Mouse (Mus musculus): ENCODE results near the gene Tubb2a. TPM values are rescaled to one million over a fixed set of nuclear protein-coding genes. Genes with fewer than 3 reads are reported as not detected.

Tubb2a gene
- polyA plus RNA-seq, 1 experiment: 850 TPM

DNA sequence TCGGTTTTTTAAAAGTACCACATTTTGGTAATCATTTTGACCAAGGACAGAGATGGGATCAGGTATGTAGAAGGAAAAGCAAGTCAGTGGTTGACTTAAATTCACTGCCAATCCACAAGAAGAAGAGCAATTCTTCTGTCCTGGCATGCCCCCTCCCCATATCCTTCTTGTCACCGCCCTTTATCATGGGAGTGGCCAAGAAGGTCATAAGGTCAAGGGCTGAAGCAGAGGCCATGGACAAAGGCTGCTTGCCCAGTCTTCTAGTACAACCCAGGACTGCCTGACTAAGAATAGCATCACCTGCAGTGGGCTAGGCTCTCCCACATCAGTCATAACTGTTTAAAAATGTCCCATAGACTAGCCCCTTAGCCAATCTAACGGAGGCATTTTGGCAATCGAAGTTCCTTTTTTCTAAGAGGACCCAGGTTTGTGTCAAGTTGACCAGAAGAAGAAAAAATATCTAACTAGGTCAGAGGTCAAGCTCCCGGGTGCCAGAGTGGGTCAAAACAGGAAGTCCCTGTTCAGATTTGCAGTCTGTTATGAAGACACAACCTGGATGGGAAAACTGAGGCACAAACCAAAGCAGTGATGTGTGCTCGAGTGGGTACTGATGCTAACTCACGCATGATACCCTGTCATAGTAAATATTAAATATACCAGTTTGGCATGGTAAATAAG lies 34.0 kb downstream of the Tubb2a start:
- DNase-seq: no peak

DNA sequence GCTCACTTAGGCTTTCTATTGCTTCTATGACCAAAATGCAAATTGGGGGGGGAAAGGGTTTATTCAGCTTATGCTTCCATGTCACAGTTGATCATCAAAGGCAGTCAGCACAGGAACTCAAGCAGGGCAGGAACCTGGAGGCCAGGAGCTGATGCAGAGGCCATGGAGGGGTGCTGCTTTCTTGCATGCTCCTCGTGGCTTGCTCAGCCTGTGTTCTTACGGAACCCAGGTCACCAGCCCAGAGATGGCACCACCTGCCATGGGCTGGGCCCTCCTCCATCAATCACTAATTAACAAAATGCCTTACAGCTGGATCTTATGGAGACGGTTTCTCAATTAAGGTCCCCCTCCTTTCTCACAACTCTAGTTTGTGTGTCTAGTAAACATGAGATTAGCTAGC lies 37.7 kb downstream of the Tubb2a start:
- H3K27ac ChIP-seq (ENCODE audit: insufficient read depth, low read length): no peak overlapping the region
- TF ChIP-seq CTCF (IDR thresholded peaks at IDR 0.05; ENCODE audit: borderline replicate concordance, insufficient read depth, low read depth, low read length) (no peak), POLR2A (IDR thresholded peaks at IDR 0.05; ENCODE audit: borderline replicate concordance, insufficient read depth, low read length) (no peak)
- WGBS: 98% methylated on average over 3 of the region's 3 CpGs
- no peaks in the 10 kb centered on the region for H3K27me3 ChIP-seq (ENCODE audit: control insufficient read depth, insufficient read depth, low read length)
- peaks cover 6% of the 10 kb centered on the region; the same call in 1 of the 2 replicates for H3K4me1 ChIP-seq (ENCODE audit: control insufficient read depth, insufficient read depth, low read length)
- DNase-seq: no peak
- H3K4me3 ChIP-seq (replicated peaks; ENCODE audit: insufficient read depth, low read depth, low read length): no peak overlapping the region

More for the DNA sequence above, 34.0 kb downstream of the Tubb2a start:
- WGBS: 75% methylated on average over 7 of the region's 7 CpGs
- Histone ChIP-seq H3K4me1 (ENCODE audit: control insufficient read depth, insufficient read depth, low read length) (no peaks in the 10 kb centered on the region), H3K4me3 (replicated peaks; ENCODE audit: insufficient read depth, low read depth, low read length) (no peak overlapping the region), H3K27ac (ENCODE audit: insufficient read depth, low read length) (no peak overlapping the region), H3K27me3 (ENCODE audit: control insufficient read depth, insufficient read depth, low read length) (no peaks in the 10 kb centered on the region)
- TF ChIP-seq POLR2A (IDR thresholded peaks at IDR 0.05; ENCODE audit: borderline replicate concordance, insufficient read depth, low read length) (no peak), CTCF (IDR thresholded peaks at IDR 0.05; ENCODE audit: borderline replicate concordance, insufficient read depth, low read depth, low read length) (no peak)

- WGBS: 29% methylated on average over 8 of the region's 8 CpGs
- DNase-seq: peak in 1 of 2 experiments; percentile 12
- H3K27ac ChIP-seq (ENCODE audit: insufficient read depth, low read length): no peak overlapping the region
- TF ChIP-seq CTCF (IDR thresholded peaks at IDR 0.05; ENCODE audit: borderline replicate concordance, insufficient read depth, low read depth, low read length) (no peak), POLR2A (IDR thresholded peaks at IDR 0.05; ENCODE audit: borderline replicate concordance, insufficient read depth, low read length) (no peak)
- H3K27me3 ChIP-seq (ENCODE audit: control insufficient read depth, insufficient read depth, low read length): no peaks in the 10 kb centered on the region
- peaks cover 7% of the 10 kb centered on the region; the same call in 1 of the 2 replicates for H3K4me1 ChIP-seq (ENCODE audit: control insufficient read depth, insufficient read depth, low read length)
- H3K4me3 ChIP-seq (replicated peaks; ENCODE audit: insufficient read depth, low read depth, low read length): no peak overlapping the region
These were observed 38.9 kb downstream of the Tubb2a start for GRCm38 (mm10) chr13:34038901-34039341.

GRCm38 (mm10) chr13:34038056-34038432 lies 39.8 kb downstream of the Tubb2a start:
- Histone ChIP-seq H3K4me1 (ENCODE audit: control insufficient read depth, insufficient read depth, low read length) (peaks cover 7% of the 10 kb centered on the region; the same call in 1 of the 2 replicates), H3K27ac (ENCODE audit: insufficient read depth, low read length) (no peak overlapping the region), H3K27me3 (ENCODE audit: control insufficient read depth, insufficient read depth, low read length) (no peaks in the 10 kb centered on the region), H3K4me3 (replicated peaks; ENCODE audit: insufficient read depth, low read depth, low read length) (peak overlapping the region; percentile 84)
- no peak for DNase-seq
- 11% methylated on average over 5 of the region's 5 CpGs for WGBS
- TF ChIP-seq CTCF (IDR thresholded peaks at IDR 0.05; ENCODE audit: borderline replicate concordance, insufficient read depth, low read depth, low read length) (no peak), POLR2A (IDR thresholded peaks at IDR 0.05; ENCODE audit: borderline replicate concordance, insufficient read depth, low read length) (no peak)

DNA sequence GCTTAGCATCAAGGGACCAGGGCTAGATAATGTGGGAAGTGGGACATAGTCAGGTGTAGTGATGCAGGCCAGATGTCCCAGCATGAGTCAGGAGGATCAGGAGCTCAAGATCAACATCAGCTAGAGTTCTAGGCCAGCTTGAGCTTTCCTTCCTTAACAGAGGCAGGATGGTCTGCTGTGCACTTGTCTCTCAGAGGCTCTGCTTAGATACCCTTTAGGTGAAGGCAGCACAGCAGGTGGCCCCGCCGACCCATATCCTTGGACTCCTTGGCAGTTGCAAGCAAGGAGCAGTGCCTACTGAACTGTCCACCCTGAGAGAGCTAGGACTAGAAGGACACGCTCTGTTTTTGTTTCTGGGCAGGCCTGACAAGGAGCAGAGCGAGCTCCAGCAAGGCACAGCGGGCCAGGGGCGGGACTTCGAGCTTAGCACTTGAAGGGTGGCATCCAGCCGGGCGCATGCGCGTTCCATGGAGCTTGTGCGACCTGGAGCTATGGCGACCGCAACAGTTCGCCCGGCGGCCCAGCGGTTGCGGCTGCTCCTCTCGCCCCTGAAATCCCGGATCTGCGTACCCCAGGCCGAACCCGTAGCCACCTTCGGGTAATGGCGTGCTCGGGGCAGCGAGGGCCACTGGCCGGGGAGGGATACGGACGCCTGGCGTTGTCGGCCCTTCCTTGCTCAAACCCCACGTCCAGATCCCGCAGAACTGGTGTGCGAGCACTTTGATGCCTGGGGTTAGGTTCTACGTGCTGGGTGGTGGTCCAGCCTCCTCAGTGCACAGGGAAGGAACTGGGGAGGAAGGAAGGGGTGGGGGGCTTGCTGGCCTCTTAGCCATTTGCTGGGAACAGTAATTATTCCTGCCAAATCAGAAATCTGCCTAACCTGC lies 40.4 kb downstream of the Tubb2a start, which contains the start of gene Bphl:
Bphl (plus strand) TSS at position 426 of the 884 bp plus-strand sequence.
- peak; percentile 89 for TF ChIP-seq POLR2A (IDR thresholded peaks at IDR 0.05; ENCODE audit: borderline replicate concordance, insufficient read depth, low read length)
- no peak for TF ChIP-seq CTCF (IDR thresholded peaks at IDR 0.05; ENCODE audit: borderline replicate concordance, insufficient read depth, low read depth, low read length)
- Histone ChIP-seq H3K4me1 (ENCODE audit: control insufficient read depth, insufficient read depth, low read length) (peaks cover 7% of the 10 kb centered on the region; the same call in 1 of the 2 replicates), H3K27ac (ENCODE audit: insufficient read depth, low read length) (peak within 1 kb of the TSS; percentile 77), H3K4me3 (replicated peaks; ENCODE audit: insufficient read depth, low read depth, low read length) (peak within 1 kb of the TSS; percentile 84), H3K27me3 (ENCODE audit: control insufficient read depth, insufficient read depth, low read length) (no peaks in the 10 kb centered on the region)
- DNase-seq: peak; percentile 94 to 95
- under 1% methylated on average over 37 of the region's 37 CpGs for WGBS

GRCm38 (mm10) chr13:34036726-34037125 lies 41.1 kb downstream of the Tubb2a start:
- TF ChIP-seq CTCF (IDR thresholded peaks at IDR 0.05; ENCODE audit: borderline replicate concordance, insufficient read depth, low read depth, low read length) (no peak), POLR2A (IDR thresholded peaks at IDR 0.05; ENCODE audit: borderline replicate concordance, insufficient read depth, low read length) (no peak)
- H3K27me3 ChIP-seq (ENCODE audit: control insufficient read depth, insufficient read depth, low read length): no peaks in the 10 kb centered on the region
- peaks cover 7% of the 10 kb centered on the region; the same call in 1 of the 2 replicates for H3K4me1 ChIP-seq (ENCODE audit: control insufficient read depth, insufficient read depth, low read length)
- DNase-seq: no peak
- H3K27ac ChIP-seq (ENCODE audit: insufficient read depth, low read length): no peak overlapping the region
- WGBS: 88% methylated on average over 5 of the region's 5 CpGs
- H3K4me3 ChIP-seq (replicated peaks; ENCODE audit: insufficient read depth, low read depth, low read length): no peak overlapping the region

DNA sequence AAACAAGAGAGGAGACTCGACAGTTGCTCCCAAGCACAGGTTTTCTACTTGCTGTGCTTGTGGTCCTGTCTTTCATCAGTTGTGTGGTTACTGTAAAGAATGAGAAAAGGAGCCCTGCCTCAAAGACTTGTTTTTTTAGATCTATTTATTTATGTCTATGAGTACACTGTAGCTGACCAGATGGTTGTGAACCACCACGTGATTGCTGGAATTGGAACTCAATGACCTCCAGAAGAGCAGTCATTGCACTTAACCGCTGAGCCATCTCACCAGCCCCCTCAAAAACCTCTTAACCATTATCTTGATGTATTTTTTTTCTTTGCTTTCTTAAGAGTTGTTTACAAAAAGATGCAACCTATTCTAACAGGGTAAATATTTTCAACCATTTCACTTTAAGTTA lies 42.4 kb downstream of the Tubb2a start:
- TF ChIP-seq POLR2A (IDR thresholded peaks at IDR 0.05; ENCODE audit: borderline replicate concordance, insufficient read depth, low read length) (no peak), CTCF (IDR thresholded peaks at IDR 0.05; ENCODE audit: borderline replicate concordance, insufficient read depth, low read depth, low read length) (no peak)
- Histone ChIP-seq H3K27me3 (ENCODE audit: control insufficient read depth, insufficient read depth, low read length) (no peaks in the 10 kb centered on the region), H3K27ac (ENCODE audit: insufficient read depth, low read length) (no peak overlapping the region), H3K4me1 (ENCODE audit: control insufficient read depth, insufficient read depth, low read length) (peaks cover 7% of the 10 kb centered on the region; the same call in 1 of the 2 replicates), H3K4me3 (replicated peaks; ENCODE audit: insufficient read depth, low read depth, low read length) (no peak overlapping the region)
- peak in 1 of 2 experiments; percentile 34 for DNase-seq
- 22% methylated on average over 3 of the region's 3 CpGs for WGBS
